Comparison of ENCODE assay signal across 25 mouse cellular contexts in genomic region chrX:145463524-145463923, GRCm38 (mm10).
"Had no signal": no experiment of that assay in that cellular context is flagged by ENCODE, and none has a peak within 500 bp of the region (broad histone marks: within the 10 kb centered on the region; RNA-seq: fewer than 3 reads in every experiment).

No protein-coding gene starts in this region.

- H3K27me3 ChIP-seq: heart, embryonic 13.5 days; heart, embryonic 15.5 days; liver, embryonic 12.5 days had no signal

- H3K4me1 ChIP-seq: heart, embryonic 13.5 days; heart, embryonic 15.5 days; kidney, embryonic 15.5 days; limb, embryonic 13.5 days; limb, embryonic 15.5 days; liver, embryonic 12.5 days had no signal

- H3K4me2 ChIP-seq: heart, embryonic 11.5 days; heart, embryonic 13.5 days; heart, embryonic 15.5 days; hindbrain, embryonic 14.5 days; kidney, embryonic 15.5 days; limb, embryonic 13.5 days; limb, embryonic 15.5 days; liver, embryonic 12.5 days had no signal

- DNase-seq: gastrocnemius, postnatal 14 days; gastrocnemius, postnatal 36 days; heart, adult 11 months; heart, adult 2 months; heart, postnatal 14 days; heart, postnatal 36 days; kidney, adult 11 months; kidney, adult 2 months; kidney, adult 9 months; kidney, postnatal 14 days; kidney, postnatal 36 days; layer of hippocampus, adult 9-11 months; layer of hippocampus, postnatal 36 days; left cerebral cortex, postnatal 4 days had no signal

- H3K4me3 ChIP-seq: heart, adult 2 months; heart, embryonic 13.5 days; heart, embryonic 15.5 days; kidney, embryonic 15.5 days; limb, embryonic 13.5 days; limb, embryonic 15.5 days; liver, embryonic 12.5 days had no signal

- H3K9me3 ChIP-seq: heart, embryonic 13.5 days; heart, embryonic 15.5 days; kidney, embryonic 15.5 days; limb, embryonic 13.5 days; limb, embryonic 15.5 days; liver, embryonic 12.5 days had no signal

- ATAC-seq: hindbrain, embryonic 16.5 days; intestine, embryonic 16.5 days; liver, embryonic 12.5 days had no signal

- H3K36me3 ChIP-seq: heart, embryonic 13.5 days; heart, embryonic 15.5 days; liver, embryonic 12.5 days had no signal

- H3K9ac ChIP-seq: heart, embryonic 13.5 days; heart, embryonic 15.5 days; hindbrain, embryonic 14.5 days; kidney, embryonic 15.5 days; limb, embryonic 13.5 days; limb, embryonic 15.5 days; liver, embryonic 12.5 days had no signal

- H3K27ac ChIP-seq: heart, adult 2 months; heart, embryonic 13.5 days; heart, embryonic 15.5 days; hindbrain, embryonic 14.5 days; kidney, embryonic 15.5 days; kidney, postnatal 0 days; limb, embryonic 13.5 days; limb, embryonic 15.5 days; liver, embryonic 12.5 days had no signal
